Mouse (Mus musculus): ENCODE results near the gene Runx2.

GRCm38 (mm10) chr17:44768522-44768921 lies 46.1 kb downstream of the Runx2 start:
- TF ChIP-seq CTCF (IDR thresholded peaks at IDR 0.05; ENCODE audit: extremely low read depth, insufficient read depth, low read length) (no peak), POLR2A (IDR thresholded peaks at IDR 0.05; ENCODE audit: extremely low read depth, insufficient read depth, low read length) (no peak)
